Mouse (Mus musculus): ENCODE results near the gene Slc3a2.

The Slc3a2 gene

GRCm38 (mm10) chr19:8662337-8662736, 60.8 kb downstream of the Slc3a2 start:
- no peak for DNase-seq (ENCODE audit: low read depth, low spot score)

GRCm38 (mm10) chr19:8661821-8662307, 61.3 kb downstream of the Slc3a2 start:
- DNase-seq (ENCODE audit: low read depth, low spot score) = no peak
